Mouse (Mus musculus): ENCODE data around the gene Pafah1b3. TPM values are rescaled to one million over a fixed set of nuclear protein-coding genes. Genes with fewer than 3 reads are reported as not detected.

Gene Pafah1b3
- total and polyA plus RNA-seq, 3 experiments = 85.6 to 180 (median 110) TPM

DNA sequence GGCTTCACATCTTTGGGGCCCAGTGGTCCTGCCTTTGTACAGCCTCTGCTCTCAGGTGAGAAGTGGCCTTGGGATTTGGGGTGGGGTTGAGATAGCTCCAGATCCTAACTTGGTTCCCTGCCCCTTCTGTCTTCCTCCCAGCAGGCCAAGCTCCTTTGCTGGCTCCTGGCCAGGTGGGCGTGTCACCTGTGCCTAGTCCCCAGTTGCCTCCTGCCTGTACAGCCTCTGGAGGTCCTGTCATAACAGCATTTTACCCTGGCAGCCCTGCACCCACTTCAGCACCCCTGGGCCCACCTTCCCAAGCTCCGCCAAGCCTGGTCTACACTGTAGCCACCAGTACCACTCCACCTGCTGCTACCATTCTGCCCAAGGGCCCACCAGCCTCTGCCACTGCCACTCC, 6.9 kb downstream of the Pafah1b3 start (continued):
- TF ChIP-seq MXI1 (IDR thresholded peaks at IDR 0.05; ENCODE audit: low read depth, low read length) = no peak

GRCm38 (mm10) chr7:25290463-25290862, 7.3 kb downstream of the Pafah1b3 start:
- no peaks in the 10 kb centered on the region for H3K9me3 ChIP-seq (replicated peaks; ENCODE audit: insufficient read depth, low read length)
- H3K4me3 ChIP-seq (ENCODE audit: control insufficient read depth in 1 of 2, insufficient read depth in 1 of 2, low read depth in 2 of 2, low read length in 2 of 2) = no peak overlapping the region
- H3K4me1 ChIP-seq (ENCODE audit: control insufficient read depth in 1 of 2, insufficient read depth in 2 of 2, low read length in 2 of 2) = peaks cover 0 to 12% of the 10 kb centered on the region in 2 experiments; a peak in 2 of 4 replicates
- TF ChIP-seq TBP (IDR thresholded peaks at IDR 0.05; ENCODE audit: low read depth, low read length) (no peak), GATA1 (IDR thresholded peaks at IDR 0.05; ENCODE audit: low read depth, low read length) (peak; percentile 66; the same call in 1 of the 2 replicates)
- H3K36me3 ChIP-seq (ENCODE audit: control insufficient read depth in 1 of 2, insufficient read depth in 2 of 2, low read length in 2 of 2) = peaks cover 7 to 32% of the 10 kb centered on the region in 2 experiments
- H3K9ac ChIP-seq (ENCODE audit: control insufficient read depth, low read depth, low read length, poor library complexity, severe bottlenecking) = no peak overlapping the region
- H3K27me3 ChIP-seq (ENCODE audit: control insufficient read depth in 1 of 2, insufficient read depth in 2 of 2, low read length in 2 of 2) = no peaks in the 10 kb centered on the region
- H3K27ac ChIP-seq (ENCODE audit: control insufficient read depth, low read depth, low read length) = no peak overlapping the region
- H3K79me2 ChIP-seq (ENCODE audit: control insufficient read depth, insufficient read depth, low read length, poor library complexity) = peaks cover 2% of the 10 kb centered on the region; the same call in 1 of the 2 replicates
- no peak for DNase-seq (ENCODE audit: low read depth, low spot score)

GRCm38 (mm10) chr7:25289925-25290324, 7.9 kb downstream of the Pafah1b3 start:
- Histone ChIP-seq H3K4me1 (ENCODE audit: control insufficient read depth in 1 of 2, insufficient read depth in 2 of 2, low read length in 2 of 2) (peaks cover 0 to 14% of the 10 kb centered on the region in 2 experiments; a peak in 2 of 4 replicates), H3K36me3 (ENCODE audit: control insufficient read depth in 1 of 2, insufficient read depth in 2 of 2, low read length in 2 of 2) (peaks cover 7 to 34% of the 10 kb centered on the region in 2 experiments), H3K27ac (ENCODE audit: control insufficient read depth, low read depth, low read length) (no peak overlapping the region), H3K27me3 (ENCODE audit: control insufficient read depth in 1 of 2, insufficient read depth in 2 of 2, low read length in 2 of 2) (no peaks in the 10 kb centered on the region), H3K4me3 (ENCODE audit: control insufficient read depth in 1 of 2, insufficient read depth in 1 of 2, low read depth in 2 of 2, low read length in 2 of 2) (no peak overlapping the region), H3K79me2 (ENCODE audit: control insufficient read depth, insufficient read depth, low read length, poor library complexity) (peaks cover 8% of the 10 kb centered on the region; the same call in 1 of the 2 replicates), H3K9ac (ENCODE audit: control insufficient read depth, low read depth, low read length, poor library complexity, severe bottlenecking) (no peak overlapping the region), H3K9me3 (replicated peaks; ENCODE audit: insufficient read depth, low read length) (no peaks in the 10 kb centered on the region)
- no peak for TF ChIP-seq NRF1 (IDR thresholded peaks at IDR 0.05; ENCODE audit: insufficient read depth, low read depth, low read length, poor library complexity, severe bottlenecking)
- no peak for TF ChIP-seq MYB (IDR thresholded peaks at IDR 0.05; ENCODE audit: low read depth, low read length)
- TF ChIP-seq NELFE (IDR thresholded peaks at IDR 0.05; ENCODE audit: low read depth, low read length) = no peak
- TF ChIP-seq CTCF (IDR thresholded peaks at IDR 0.05 in 2 of 3, conservative IDR thresholded peaks at IDR 0.05 in 1 of 3; ENCODE audit: control insufficient read depth in 1 of 3, insufficient read depth in 1 of 3, low read depth in 2 of 3, low read length in 3 of 3, poor library complexity in 1 of 3, severe bottlenecking in 1 of 3) = peak; percentile 33 to 52 (median 47)
- no peak for TF ChIP-seq MEF2A (IDR thresholded peaks at IDR 0.05; ENCODE audit: extremely low read depth, insufficient replicate concordance, low read depth, low read length, poor library complexity, severe bottlenecking)
- TF ChIP-seq SMC3 (IDR thresholded peaks at IDR 0.05; ENCODE audit: low read depth, low read length) = peak; percentile 33; the same call in 1 of the 2 replicates
- no peak for TF ChIP-seq TBP (IDR thresholded peaks at IDR 0.05; ENCODE audit: low read depth, low read length)
- TF ChIP-seq RAD21 (IDR thresholded peaks at IDR 0.05; ENCODE audit: low read depth, low read length) = peak; percentile 18
- no peak for TF ChIP-seq TCF12 (IDR thresholded peaks at IDR 0.05; ENCODE audit: low read depth, low read length)
- TF ChIP-seq TAL1 (IDR thresholded peaks at IDR 0.05; ENCODE audit: low read length) = no peak
- DNase-seq (ENCODE audit: low read depth, low spot score) = peak; percentile 40

GRCm38 (mm10) chr7:25288721-25289120, 9.1 kb downstream of the Pafah1b3 start:
- no peak overlapping the region for H3K9ac ChIP-seq (ENCODE audit: control insufficient read depth, low read depth, low read length, poor library complexity, severe bottlenecking)
- peaks cover 2 to 19% of the 10 kb centered on the region in 2 experiments; a peak in 3 of 4 replicates for H3K4me1 ChIP-seq (ENCODE audit: control insufficient read depth in 1 of 2, insufficient read depth in 2 of 2, low read length in 2 of 2)
- peaks cover 17 to 34% of the 10 kb centered on the region in 2 experiments for H3K36me3 ChIP-seq (ENCODE audit: control insufficient read depth in 1 of 2, insufficient read depth in 2 of 2, low read length in 2 of 2)
- H3K27ac ChIP-seq (ENCODE audit: control insufficient read depth, low read depth, low read length) = no peak overlapping the region
- peaks cover 20% of the 10 kb centered on the region for H3K79me2 ChIP-seq (ENCODE audit: control insufficient read depth, insufficient read depth, low read length, poor library complexity)
- H3K27me3 ChIP-seq (ENCODE audit: control insufficient read depth in 1 of 2, insufficient read depth in 2 of 2, low read length in 2 of 2) = no peaks in the 10 kb centered on the region
- H3K9me3 ChIP-seq (replicated peaks; ENCODE audit: insufficient read depth, low read length) = no peaks in the 10 kb centered on the region
- H3K4me3 ChIP-seq (ENCODE audit: control insufficient read depth in 1 of 2, insufficient read depth in 1 of 2, low read depth in 2 of 2, low read length in 2 of 2) = no peak overlapping the region
- DNase-seq (ENCODE audit: low read depth, low spot score) = no peak
- TF ChIP-seq ETS1 (IDR thresholded peaks at IDR 0.05; ENCODE audit: low read depth, low read length) (no peak), CTCF (IDR thresholded peaks at IDR 0.05 in 2 of 3, conservative IDR thresholded peaks at IDR 0.05 in 1 of 3; ENCODE audit: control insufficient read depth in 1 of 3, insufficient read depth in 1 of 3, low read depth in 2 of 3, low read length in 3 of 3, poor library complexity in 1 of 3, severe bottlenecking in 1 of 3) (no peak), MAFK (IDR thresholded peaks at IDR 0.05; ENCODE audit: borderline replicate concordance, low read depth, low read length) (no peak), ELF1 (IDR thresholded peaks at IDR 0.05; ENCODE audit: low read depth, low read length) (no peak), MXI1 (IDR thresholded peaks at IDR 0.05; ENCODE audit: low read depth, low read length) (no peak), KAT2A (conservative IDR thresholded peaks at IDR 0.05; ENCODE audit: low read depth, low read length) (no peak), NRF1 (IDR thresholded peaks at IDR 0.05; ENCODE audit: insufficient read depth, low read depth, low read length, poor library complexity, severe bottlenecking) (no peak), MYC (IDR thresholded peaks at IDR 0.05; ENCODE audit: low read depth, low read length) (no peak), CHD1 (IDR thresholded peaks at IDR 0.05; ENCODE audit: low read depth, low read length) (no peak), SMC3 (IDR thresholded peaks at IDR 0.05; ENCODE audit: low read depth, low read length) (no peak), GABPA (IDR thresholded peaks at IDR 0.05; ENCODE audit: low read depth, low read length) (no peak), MAX (IDR thresholded peaks at IDR 0.05; ENCODE audit: low read length) (no peak), SIN3A (IDR thresholded peaks at IDR 0.05; ENCODE audit: low read length) (no peak), CHD2 (IDR thresholded peaks at IDR 0.05; ENCODE audit: low read length) (no peak), UBTF (IDR thresholded peaks at IDR 0.05; ENCODE audit: borderline replicate concordance, insufficient read depth, low read depth, low read length) (no peak)
